Mouse (Mus musculus): ENCODE results near the gene Rnf123. TPM values are rescaled to one million over a fixed set of nuclear protein-coding genes. Genes with fewer than 3 reads are reported as not detected.

Gene Rnf123
- polyA plus RNA-seq, 1 experiment, result 33.4 TPM

- TF ChIP-seq POLR2AphosphoS2 (IDR thresholded peaks at IDR 0.05; ENCODE audit: insufficient read length, low read depth) (no peak), CEBPB (IDR thresholded peaks at IDR 0.05; ENCODE audit: insufficient read depth, poor library complexity, severe bottlenecking) (no peak), SRF (IDR thresholded peaks at IDR 0.05; ENCODE audit: control insufficient read depth, insufficient read length, low read depth) (no peak), TCF3 (IDR thresholded peaks at IDR 0.05; ENCODE audit: insufficient read length, low read depth) (no peak), REST (IDR thresholded peaks at IDR 0.05; ENCODE audit: insufficient read depth, insufficient read length) (no peak), TCF12 (IDR thresholded peaks at IDR 0.05; ENCODE audit: insufficient read depth, poor library complexity, severe bottlenecking) (no peak), E2F4 (IDR thresholded peaks at IDR 0.05; ENCODE audit: insufficient read depth) (no peak), USF1 (IDR thresholded peaks at IDR 0.05; ENCODE audit: low read depth) (no peak), MAX (IDR thresholded peaks at IDR 0.05; ENCODE audit: low read depth) (no peak), POLR2A (IDR thresholded peaks at IDR 0.05; ENCODE audit: insufficient read length, low read depth) (no peak), MYOD1 (IDR thresholded peaks at IDR 0.05; ENCODE audit: control insufficient read depth in 1 of 3, insufficient read length in 2 of 3, low read depth in 2 of 3) (no peak), MYOG (IDR thresholded peaks at IDR 0.05; ENCODE audit: control insufficient read depth in 1 of 3, insufficient read depth in 1 of 3, insufficient read length in 2 of 3, low read depth in 2 of 3) (no peak)
Observed at GRCm38 (mm10) chr9:108067199-108067598, 15.9 kb downstream of the Rnf123 start.

GRCm38 (mm10) chr9:108065491-108066011 lies 17.6 kb downstream of the Rnf123 start:
- H3ac ChIP-seq (ENCODE audit: control insufficient read depth, insufficient read length), result no peak overlapping the region
- TF ChIP-seq REST (IDR thresholded peaks at IDR 0.05; ENCODE audit: insufficient read depth, insufficient read length) (no peak), MYOD1 (IDR thresholded peaks at IDR 0.05; ENCODE audit: control insufficient read depth in 1 of 3, insufficient read length in 2 of 3, low read depth in 2 of 3) (no peak), POLR2AphosphoS2 (IDR thresholded peaks at IDR 0.05; ENCODE audit: insufficient read length, low read depth) (no peak), TCF12 (IDR thresholded peaks at IDR 0.05; ENCODE audit: insufficient read depth, poor library complexity, severe bottlenecking) (no peak), POLR2A (IDR thresholded peaks at IDR 0.05; ENCODE audit: insufficient read length, low read depth) (no peak), MAX (IDR thresholded peaks at IDR 0.05; ENCODE audit: low read depth) (no peak), SRF (IDR thresholded peaks at IDR 0.05; ENCODE audit: control insufficient read depth, insufficient read length, low read depth) (no peak), MYOG (IDR thresholded peaks at IDR 0.05; ENCODE audit: control insufficient read depth in 1 of 3, insufficient read depth in 1 of 3, insufficient read length in 2 of 3, low read depth in 2 of 3) (no peak), TCF3 (IDR thresholded peaks at IDR 0.05; ENCODE audit: insufficient read length, low read depth) (no peak), CEBPB (IDR thresholded peaks at IDR 0.05; ENCODE audit: insufficient read depth, poor library complexity, severe bottlenecking) (no peak), E2F4 (IDR thresholded peaks at IDR 0.05; ENCODE audit: insufficient read depth) (no peak), USF1 (IDR thresholded peaks at IDR 0.05; ENCODE audit: low read depth) (no peak)
- H3K36me3 ChIP-seq (ENCODE audit: control insufficient read depth, insufficient read depth), result no peaks in the 10 kb centered on the region
- no peak overlapping the region for H3K4me3 ChIP-seq
- no peaks in the 10 kb centered on the region for H3K27me3 ChIP-seq (ENCODE audit: control insufficient read depth, insufficient read depth, insufficient read length)
- no peaks in the 10 kb centered on the region for H3K79me2 ChIP-seq (ENCODE audit: control insufficient read depth, insufficient read depth)
- H3K4me2 ChIP-seq (ENCODE audit: low read depth), result no peak overlapping the region

More at GRCm38 (mm10) chr9:108067199-108067598, 15.9 kb downstream of the Rnf123 start:
- H3K36me3 ChIP-seq (ENCODE audit: control insufficient read depth, insufficient read depth), result peaks cover 5% of the 10 kb centered on the region
- no peak overlapping the region for H3K4me3 ChIP-seq
- H3K79me2 ChIP-seq (ENCODE audit: control insufficient read depth, insufficient read depth), result no peaks in the 10 kb centered on the region
- H3K4me2 ChIP-seq (ENCODE audit: low read depth), result no peak overlapping the region
- H3ac ChIP-seq (ENCODE audit: control insufficient read depth, insufficient read length), result no peak overlapping the region
- no peaks in the 10 kb centered on the region for H3K27me3 ChIP-seq (ENCODE audit: control insufficient read depth, insufficient read depth, insufficient read length)

DNA sequence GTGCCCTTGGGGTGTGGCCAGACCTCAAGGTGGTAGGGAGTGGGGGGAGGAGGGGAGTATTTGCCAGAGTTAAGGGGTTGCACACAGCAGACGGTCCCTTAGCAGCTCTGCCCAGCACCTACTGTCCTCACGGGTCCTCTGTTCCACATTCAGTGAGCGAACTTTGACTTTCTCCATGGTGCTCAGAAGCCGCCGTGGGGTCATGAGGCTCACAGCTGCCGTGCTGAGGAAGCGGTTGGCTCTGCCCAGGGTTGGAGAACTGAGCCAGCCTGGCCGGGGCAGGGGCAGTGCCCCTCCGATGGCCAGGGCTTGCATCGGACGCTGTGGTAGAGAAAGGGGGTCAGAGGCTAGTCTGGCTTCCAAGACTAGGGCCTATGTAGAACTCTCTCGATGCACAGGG lies 19.8 kb downstream of the Rnf123 start:
- Histone ChIP-seq H3K79me2 (ENCODE audit: control insufficient read depth, insufficient read depth) (no peaks in the 10 kb centered on the region), H3K4me2 (ENCODE audit: low read depth) (no peak overlapping the region), H3K36me3 (ENCODE audit: control insufficient read depth, insufficient read depth) (peaks cover 10% of the 10 kb centered on the region), H3ac (ENCODE audit: control insufficient read depth, insufficient read length) (no peak overlapping the region), H3K27me3 (ENCODE audit: control insufficient read depth, insufficient read depth, insufficient read length) (no peaks in the 10 kb centered on the region), H3K4me3 (no peak overlapping the region)
- TF ChIP-seq POLR2AphosphoS2 (IDR thresholded peaks at IDR 0.05; ENCODE audit: insufficient read length, low read depth) (no peak), E2F4 (IDR thresholded peaks at IDR 0.05; ENCODE audit: insufficient read depth) (no peak), MAX (IDR thresholded peaks at IDR 0.05; ENCODE audit: low read depth) (no peak), CEBPB (IDR thresholded peaks at IDR 0.05; ENCODE audit: insufficient read depth, poor library complexity, severe bottlenecking) (no peak), REST (IDR thresholded peaks at IDR 0.05; ENCODE audit: insufficient read depth, insufficient read length) (no peak), USF1 (IDR thresholded peaks at IDR 0.05; ENCODE audit: low read depth) (no peak), POLR2A (IDR thresholded peaks at IDR 0.05; ENCODE audit: insufficient read length, low read depth) (no peak), MYOD1 (IDR thresholded peaks at IDR 0.05; ENCODE audit: control insufficient read depth in 1 of 3, insufficient read length in 2 of 3, low read depth in 2 of 3) (no peak), SRF (IDR thresholded peaks at IDR 0.05; ENCODE audit: control insufficient read depth, insufficient read length, low read depth) (no peak), MYOG (IDR thresholded peaks at IDR 0.05; ENCODE audit: control insufficient read depth in 1 of 3, insufficient read depth in 1 of 3, insufficient read length in 2 of 3, low read depth in 2 of 3) (no peak), TCF3 (IDR thresholded peaks at IDR 0.05; ENCODE audit: insufficient read length, low read depth) (no peak)

- no peaks in the 10 kb centered on the region for H3K79me2 ChIP-seq (ENCODE audit: control insufficient read depth, insufficient read depth)
- H3K4me3 ChIP-seq, result no peak overlapping the region
- peaks cover 16% of the 10 kb centered on the region for H3K36me3 ChIP-seq (ENCODE audit: control insufficient read depth, insufficient read depth)
- H3K4me2 ChIP-seq (ENCODE audit: low read depth), result no peak overlapping the region
- TF ChIP-seq MYOG (IDR thresholded peaks at IDR 0.05; ENCODE audit: control insufficient read depth in 1 of 3, insufficient read depth in 1 of 3, insufficient read length in 2 of 3, low read depth in 2 of 3) (no peak), USF1 (IDR thresholded peaks at IDR 0.05; ENCODE audit: low read depth) (no peak), CEBPB (IDR thresholded peaks at IDR 0.05; ENCODE audit: insufficient read depth, poor library complexity, severe bottlenecking) (no peak), TCF12 (IDR thresholded peaks at IDR 0.05; ENCODE audit: insufficient read depth, poor library complexity, severe bottlenecking) (no peak), MYOD1 (IDR thresholded peaks at IDR 0.05; ENCODE audit: control insufficient read depth in 1 of 3, insufficient read length in 2 of 3, low read depth in 2 of 3) (no peak), REST (IDR thresholded peaks at IDR 0.05; ENCODE audit: insufficient read depth, insufficient read length) (no peak), TCF3 (IDR thresholded peaks at IDR 0.05; ENCODE audit: insufficient read length, low read depth) (no peak), POLR2AphosphoS2 (IDR thresholded peaks at IDR 0.05; ENCODE audit: insufficient read length, low read depth) (no peak), MAX (IDR thresholded peaks at IDR 0.05; ENCODE audit: low read depth) (no peak), E2F4 (IDR thresholded peaks at IDR 0.05; ENCODE audit: insufficient read depth) (no peak), SRF (IDR thresholded peaks at IDR 0.05; ENCODE audit: control insufficient read depth, insufficient read length, low read depth) (no peak), POLR2A (IDR thresholded peaks at IDR 0.05; ENCODE audit: insufficient read length, low read depth) (no peak)
- H3K27me3 ChIP-seq (ENCODE audit: control insufficient read depth, insufficient read depth, insufficient read length), result no peaks in the 10 kb centered on the region
- no peak overlapping the region for H3ac ChIP-seq (ENCODE audit: control insufficient read depth, insufficient read length)
Observed at GRCm38 (mm10) chr9:108062142-108062541, 21.0 kb downstream of the Rnf123 start.

Data from myocyte (in vitro differentiated cells).